Mouse (Mus musculus): ENCODE data around the gene Cnnm3.

DNA sequence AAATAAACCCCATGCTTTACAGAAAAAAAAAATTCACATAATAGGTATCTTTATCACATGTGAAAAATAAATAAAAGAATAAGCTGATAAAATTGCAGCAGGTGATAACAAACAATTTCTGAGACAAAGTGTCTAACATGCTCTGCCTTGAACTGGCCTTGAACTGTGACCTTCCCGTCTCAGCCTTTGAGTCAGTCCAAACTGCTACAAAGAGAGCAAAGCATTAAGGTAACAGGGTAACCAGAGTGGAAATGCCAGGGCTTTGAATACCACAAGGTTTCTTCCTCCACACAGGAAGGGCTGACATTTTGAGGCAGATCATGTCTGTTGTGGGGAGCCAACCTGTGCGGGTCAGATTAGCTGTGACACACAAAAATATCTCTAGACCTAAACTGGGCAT, 33.7 kb downstream of the Cnnm3 start:
- TF ChIP-seq CTCF (IDR thresholded peaks at IDR 0.05; ENCODE audit: extremely low read depth, insufficient read length, insufficient replicate concordance, low read depth, low read length) (no peak), POLR2A (IDR thresholded peaks at IDR 0.05; ENCODE audit: low read depth, low read length) (no peak)

All from small intestine, adult 2 months (tissue).